Mouse (Mus musculus): ENCODE measurements around the gene Ip6k2. TPM values are rescaled to one million over a fixed set of nuclear protein-coding genes. Genes with fewer than 3 reads are reported as not detected.

Gene Ip6k2
- polyA plus RNA-seq, 1 experiment from 2014 or later = 74.7 TPM

DNA sequence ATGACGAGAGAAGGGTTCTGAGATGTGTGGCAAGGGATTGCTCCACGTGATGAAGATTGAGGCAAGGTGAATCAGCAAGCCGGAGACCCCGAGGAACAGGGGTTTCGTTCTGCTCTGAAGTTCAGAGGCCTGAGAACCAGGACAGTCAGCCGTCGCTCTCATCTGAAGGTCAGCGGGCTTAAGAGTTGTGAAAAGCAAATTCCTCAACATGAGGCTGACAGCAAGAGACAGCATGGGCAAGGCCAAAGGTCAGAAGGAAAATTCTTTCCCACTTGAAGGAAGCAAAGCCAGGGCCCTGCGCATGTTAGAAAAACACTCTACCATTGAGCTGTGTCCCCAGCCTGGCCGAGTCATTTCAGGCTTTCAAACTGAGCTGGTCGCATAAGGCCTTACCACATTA is 33.0 kb upstream of the Ip6k2 start:
- DNase-seq (ENCODE audit: low spot score) = no peak
- Histone ChIP-seq H3K4me3 (ENCODE audit: low read depth, low read length) (no peak overlapping the region), H3K4me2 (ENCODE audit: low read depth, low read length) (no peak overlapping the region), H3K4me1 (ENCODE audit: control insufficient read depth, insufficient read depth, low read length) (no peaks in the 10 kb centered on the region), H3K27me3 (replicated peaks; ENCODE audit: control insufficient read depth, insufficient read depth, low read length) (no peaks in the 10 kb centered on the region), H3K27ac (replicated peaks; ENCODE audit: low read depth, low read length) (no peak overlapping the region), H3K9ac (ENCODE audit: low read depth, low read length) (no peak overlapping the region), H3K9me3 (ENCODE audit: control insufficient read depth, low read length) (no peaks in the 10 kb centered on the region), H3K36me3 (ENCODE audit: control insufficient read depth, insufficient read depth, low read length) (peaks cover 34% of the 10 kb centered on the region)
- no peak for ATAC-seq (ENCODE audit: low read depth)
- WGBS = 79% methylated on average over 11 of the region's 11 CpGs

GRCm38 (mm10) chr9:108752142-108752920 is 31.3 kb upstream of the Ip6k2 start:
- DNase-seq (ENCODE audit: low spot score) = no peak
- 87% methylated on average over 11 of the region's 11 CpGs for WGBS
- no peaks in the 10 kb centered on the region for H3K27me3 ChIP-seq (replicated peaks; ENCODE audit: control insufficient read depth, insufficient read depth, low read length)
- no peak overlapping the region for H3K4me2 ChIP-seq (ENCODE audit: low read depth, low read length)
- no peaks in the 10 kb centered on the region for H3K9me3 ChIP-seq (ENCODE audit: control insufficient read depth, low read length)
- H3K27ac ChIP-seq (replicated peaks; ENCODE audit: low read depth, low read length) = no peak overlapping the region
- no peak overlapping the region for H3K4me3 ChIP-seq (ENCODE audit: low read depth, low read length)
- H3K4me1 ChIP-seq (ENCODE audit: control insufficient read depth, insufficient read depth, low read length) = no peaks in the 10 kb centered on the region
- no peak overlapping the region for H3K9ac ChIP-seq (ENCODE audit: low read depth, low read length)
- peaks cover 17% of the 10 kb centered on the region for H3K36me3 ChIP-seq (ENCODE audit: control insufficient read depth, insufficient read depth, low read length)
- ATAC-seq (ENCODE audit: low read depth) = no peak

GRCm38 (mm10) chr9:108753326-108753725 is 30.3 kb upstream of the Ip6k2 start:
- H3K4me2 ChIP-seq (ENCODE audit: low read depth, low read length) = no peak overlapping the region
- H3K4me3 ChIP-seq (ENCODE audit: low read depth, low read length) = no peak overlapping the region
- DNase-seq (ENCODE audit: low spot score) (peak; percentile 26), ATAC-seq (ENCODE audit: low read depth) (no peak)
- H3K27ac ChIP-seq (replicated peaks; ENCODE audit: low read depth, low read length) = no peak overlapping the region
- H3K9ac ChIP-seq (ENCODE audit: low read depth, low read length) = no peak overlapping the region
- H3K36me3 ChIP-seq (ENCODE audit: control insufficient read depth, insufficient read depth, low read length) = peaks cover 7% of the 10 kb centered on the region
- H3K27me3 ChIP-seq (replicated peaks; ENCODE audit: control insufficient read depth, insufficient read depth, low read length) = no peaks in the 10 kb centered on the region
- 52% methylated on average over 9 of the region's 9 CpGs for WGBS
- no peaks in the 10 kb centered on the region for H3K9me3 ChIP-seq (ENCODE audit: control insufficient read depth, low read length)
- H3K4me1 ChIP-seq (ENCODE audit: control insufficient read depth, insufficient read depth, low read length) = no peaks in the 10 kb centered on the region

DNA sequence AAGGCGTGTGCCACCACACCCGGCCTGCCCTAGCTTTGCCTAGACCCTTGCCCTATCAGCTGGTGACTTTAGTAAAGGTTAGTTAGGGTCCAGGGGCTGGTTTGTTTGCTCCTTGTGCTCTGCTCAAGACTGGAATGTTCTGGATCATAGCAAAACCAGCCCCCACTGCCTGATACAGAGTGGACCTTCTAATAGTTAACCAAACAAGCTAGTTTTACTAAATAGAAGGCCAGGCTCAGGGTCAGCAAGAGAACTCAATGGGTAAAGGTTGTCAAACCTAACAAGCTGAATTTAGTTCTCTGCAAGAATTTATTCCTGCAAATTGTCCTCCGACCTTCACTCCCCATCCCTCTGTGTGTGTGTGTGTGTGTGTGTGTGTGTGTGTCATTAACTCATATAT is 29.6 kb upstream of the Ip6k2 start:
- 90% methylated on average over 3 of the region's 3 CpGs for WGBS
- Histone ChIP-seq H3K9ac (ENCODE audit: low read depth, low read length) (no peak overlapping the region), H3K4me2 (ENCODE audit: low read depth, low read length) (no peak overlapping the region), H3K27ac (replicated peaks; ENCODE audit: low read depth, low read length) (no peak overlapping the region), H3K4me1 (ENCODE audit: control insufficient read depth, insufficient read depth, low read length) (no peaks in the 10 kb centered on the region), H3K27me3 (replicated peaks; ENCODE audit: control insufficient read depth, insufficient read depth, low read length) (no peaks in the 10 kb centered on the region), H3K36me3 (ENCODE audit: control insufficient read depth, insufficient read depth, low read length) (peaks cover under 1% of the 10 kb centered on the region; the same call in 1 of the 2 replicates), H3K4me3 (ENCODE audit: low read depth, low read length) (no peak overlapping the region), H3K9me3 (ENCODE audit: control insufficient read depth, low read length) (no peaks in the 10 kb centered on the region)
- DNase-seq (ENCODE audit: low spot score) = no peak
- no peak for ATAC-seq (ENCODE audit: low read depth)

DNA sequence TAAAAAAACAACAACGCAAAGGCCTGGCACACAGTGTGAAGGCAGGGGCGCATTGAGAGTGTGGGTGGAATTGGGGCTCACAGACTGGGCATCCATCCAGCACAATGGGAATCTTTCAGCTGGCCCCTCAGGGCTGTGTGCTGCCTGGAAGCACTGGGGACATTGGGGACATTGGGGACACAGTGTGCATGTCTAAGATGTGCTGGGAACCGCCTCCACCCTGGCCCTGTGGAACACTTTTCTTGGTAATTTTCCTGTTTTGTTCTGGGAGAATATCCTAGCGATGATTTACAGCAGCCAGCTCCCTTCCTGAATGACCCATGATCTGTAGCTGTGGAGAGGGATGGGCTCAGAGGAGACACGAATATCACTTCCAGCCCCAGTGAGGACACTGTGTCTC is 29.2 kb upstream of the Ip6k2 start:
- Histone ChIP-seq H3K4me3 (ENCODE audit: low read depth, low read length) (no peak overlapping the region), H3K4me1 (ENCODE audit: control insufficient read depth, insufficient read depth, low read length) (no peaks in the 10 kb centered on the region), H3K27me3 (replicated peaks; ENCODE audit: control insufficient read depth, insufficient read depth, low read length) (no peaks in the 10 kb centered on the region), H3K27ac (replicated peaks; ENCODE audit: low read depth, low read length) (no peak overlapping the region), H3K4me2 (ENCODE audit: low read depth, low read length) (no peak overlapping the region), H3K9me3 (ENCODE audit: control insufficient read depth, low read length) (no peaks in the 10 kb centered on the region), H3K36me3 (ENCODE audit: control insufficient read depth, insufficient read depth, low read length) (no peaks in the 10 kb centered on the region), H3K9ac (ENCODE audit: low read depth, low read length) (no peak overlapping the region)
- DNase-seq (ENCODE audit: low spot score) = no peak
- ATAC-seq (ENCODE audit: low read depth) = no peak
- WGBS = 88% methylated on average over 5 of the region's 5 CpGs

DNA sequence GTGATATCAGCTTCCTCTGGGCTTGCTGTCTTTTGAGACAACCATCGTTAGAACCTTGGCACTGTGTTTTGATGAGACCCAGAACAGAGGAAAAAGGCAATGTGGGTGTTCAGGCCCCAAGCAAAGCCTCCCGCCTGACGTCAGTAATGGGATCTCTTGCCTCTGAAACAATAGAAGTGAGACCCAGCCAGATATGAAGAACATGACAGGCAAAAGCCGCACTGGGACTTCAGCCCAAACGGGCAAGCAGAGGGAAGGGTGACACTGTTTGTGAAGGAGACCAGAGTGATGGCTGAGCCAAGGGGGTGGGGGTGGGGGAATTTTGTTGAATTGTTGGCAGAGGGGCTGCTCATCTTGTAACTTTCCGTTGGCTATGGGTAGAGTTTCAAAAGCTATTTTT is 26.2 kb upstream of the Ip6k2 start:
- H3K27ac ChIP-seq (replicated peaks; ENCODE audit: low read depth, low read length) = no peak overlapping the region
- H3K9me3 ChIP-seq (ENCODE audit: control insufficient read depth, low read length) = no peaks in the 10 kb centered on the region
- H3K4me2 ChIP-seq (ENCODE audit: low read depth, low read length) = no peak overlapping the region
- no peaks in the 10 kb centered on the region for H3K27me3 ChIP-seq (replicated peaks; ENCODE audit: control insufficient read depth, insufficient read depth, low read length)
- no peaks in the 10 kb centered on the region for H3K4me1 ChIP-seq (ENCODE audit: control insufficient read depth, insufficient read depth, low read length)
- ATAC-seq (ENCODE audit: low read depth) (no peak; the same call in 1 of the 2 replicates), DNase-seq (ENCODE audit: low spot score) (peak; percentile 36)
- H3K36me3 ChIP-seq (ENCODE audit: control insufficient read depth, insufficient read depth, low read length) = no peaks in the 10 kb centered on the region
- H3K4me3 ChIP-seq (ENCODE audit: low read depth, low read length) = no peak overlapping the region
- no peak overlapping the region for H3K9ac ChIP-seq (ENCODE audit: low read depth, low read length)
- WGBS = 57% methylated on average over 6 of the region's 6 CpGs

DNA sequence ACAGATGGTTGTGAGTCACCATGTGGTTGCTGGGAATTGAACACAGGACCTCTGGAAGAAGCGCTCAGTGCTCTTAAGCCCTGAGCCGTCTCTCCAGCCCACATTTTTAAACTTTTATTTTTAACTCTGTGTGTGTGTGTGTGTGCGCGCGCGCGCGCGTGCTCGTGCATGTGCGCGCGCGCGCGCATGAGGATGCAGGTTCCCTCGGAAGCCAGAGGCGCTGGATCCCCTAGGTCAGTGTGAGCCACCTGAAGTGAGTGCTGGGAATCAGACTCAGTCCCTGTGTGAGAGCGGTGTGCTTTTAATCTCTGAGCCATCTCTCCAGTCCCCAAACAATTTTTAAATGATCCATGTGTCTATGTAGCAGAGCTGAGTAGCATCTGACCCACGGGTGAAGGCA is 24.5 kb upstream of the Ip6k2 start:
- Histone ChIP-seq H3K4me3 (ENCODE audit: low read depth, low read length) (no peak overlapping the region), H3K4me2 (ENCODE audit: low read depth, low read length) (no peak overlapping the region), H3K9ac (ENCODE audit: low read depth, low read length) (no peak overlapping the region), H3K36me3 (ENCODE audit: control insufficient read depth, insufficient read depth, low read length) (no peaks in the 10 kb centered on the region), H3K9me3 (ENCODE audit: control insufficient read depth, low read length) (no peaks in the 10 kb centered on the region), H3K4me1 (ENCODE audit: control insufficient read depth, insufficient read depth, low read length) (no peaks in the 10 kb centered on the region), H3K27ac (replicated peaks; ENCODE audit: low read depth, low read length) (no peak overlapping the region), H3K27me3 (replicated peaks; ENCODE audit: control insufficient read depth, insufficient read depth, low read length) (no peaks in the 10 kb centered on the region)
- WGBS = 95% methylated on average over 20 of the region's 20 CpGs
- ATAC-seq (ENCODE audit: low read depth) (no peak), DNase-seq (ENCODE audit: low spot score) (no peak)

GRCm38 (mm10) chr9:108759805-108760204 is 23.8 kb upstream of the Ip6k2 start:
- Histone ChIP-seq H3K4me2 (ENCODE audit: low read depth, low read length) (no peak overlapping the region), H3K4me3 (ENCODE audit: low read depth, low read length) (no peak overlapping the region), H3K27ac (replicated peaks; ENCODE audit: low read depth, low read length) (no peak overlapping the region), H3K27me3 (replicated peaks; ENCODE audit: control insufficient read depth, insufficient read depth, low read length) (no peaks in the 10 kb centered on the region), H3K9ac (ENCODE audit: low read depth, low read length) (no peak overlapping the region), H3K36me3 (ENCODE audit: control insufficient read depth, insufficient read depth, low read length) (no peaks in the 10 kb centered on the region), H3K9me3 (ENCODE audit: control insufficient read depth, low read length) (no peaks in the 10 kb centered on the region), H3K4me1 (ENCODE audit: control insufficient read depth, insufficient read depth, low read length) (no peaks in the 10 kb centered on the region)
- WGBS = 61% methylated on average over 2 of the region's 2 CpGs
- ATAC-seq (ENCODE audit: low read depth) = no peak
- DNase-seq (ENCODE audit: low spot score) = no peak

DNA sequence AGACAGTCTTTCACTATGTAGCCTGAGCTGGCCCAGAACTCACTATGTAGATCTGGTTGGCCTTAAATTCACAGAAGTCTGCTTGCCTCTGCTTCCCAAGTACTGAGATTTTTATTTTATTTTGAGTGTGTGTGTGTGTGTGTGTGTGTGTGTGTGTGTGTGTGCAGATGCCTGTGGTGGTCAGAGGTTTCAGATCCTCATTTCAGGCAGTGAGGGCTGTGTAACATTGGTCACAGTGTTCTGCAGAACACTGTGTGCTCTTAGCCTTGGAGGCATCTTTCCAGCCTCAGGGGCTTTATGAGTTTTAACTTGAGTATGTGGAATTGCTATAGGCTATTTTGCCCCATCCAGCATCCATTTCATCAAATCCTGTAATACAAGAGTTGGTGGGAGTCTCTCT is 22.0 kb upstream of the Ip6k2 start:
- Histone ChIP-seq H3K27me3 (replicated peaks; ENCODE audit: control insufficient read depth, insufficient read depth, low read length) (no peaks in the 10 kb centered on the region), H3K9ac (ENCODE audit: low read depth, low read length) (no peak overlapping the region), H3K9me3 (ENCODE audit: control insufficient read depth, low read length) (no peaks in the 10 kb centered on the region), H3K4me3 (ENCODE audit: low read depth, low read length) (no peak overlapping the region), H3K27ac (replicated peaks; ENCODE audit: low read depth, low read length) (no peak overlapping the region), H3K4me1 (ENCODE audit: control insufficient read depth, insufficient read depth, low read length) (no peaks in the 10 kb centered on the region), H3K4me2 (ENCODE audit: low read depth, low read length) (no peak overlapping the region), H3K36me3 (ENCODE audit: control insufficient read depth, insufficient read depth, low read length) (no peaks in the 10 kb centered on the region)
- ATAC-seq (ENCODE audit: low read depth) = no peak
- DNase-seq (ENCODE audit: low spot score) = no peak
